Mouse (Mus musculus) 416B (cell line): ENCODE measurements at regions not wholly inside any gene's neighbourhood (a gene's known extent, or its start where the extent isn't known, plus 50 kb on each side); places are given as distances from the start of the nearest gene placed in this dataset.
"Not testable (repeated sequence)": the region's sequence is repeated elsewhere in the genome, so short reads cannot be mapped to it uniquely, and the experiment has no call there.

Experiments used
- DNase-seq: peaks from one replicate; pipeline ENCODE4 v3.0.0; 2011; ENCODE audit warnings: low read depth

DNA sequence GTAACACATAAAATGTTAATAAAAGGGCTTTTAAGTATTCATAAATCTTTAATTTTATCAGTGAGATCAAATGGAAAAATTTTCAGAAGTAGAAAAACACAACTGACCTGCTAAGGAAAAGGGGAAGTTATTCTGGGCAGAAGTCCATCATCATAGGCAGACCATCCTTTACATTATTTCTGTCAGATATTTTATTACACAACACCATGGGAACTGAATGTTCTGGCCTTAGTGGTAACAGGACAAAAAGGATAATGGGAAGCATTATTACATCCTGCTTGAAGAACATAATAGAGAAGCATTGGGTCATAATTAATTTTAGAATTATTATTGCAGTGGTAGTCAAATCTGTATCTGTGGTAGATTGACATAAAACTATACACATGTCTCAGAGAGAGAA lies 603.5 kb upstream of the Gje1 start:
- peak; percentile 44 for DNase-seq

DNA sequence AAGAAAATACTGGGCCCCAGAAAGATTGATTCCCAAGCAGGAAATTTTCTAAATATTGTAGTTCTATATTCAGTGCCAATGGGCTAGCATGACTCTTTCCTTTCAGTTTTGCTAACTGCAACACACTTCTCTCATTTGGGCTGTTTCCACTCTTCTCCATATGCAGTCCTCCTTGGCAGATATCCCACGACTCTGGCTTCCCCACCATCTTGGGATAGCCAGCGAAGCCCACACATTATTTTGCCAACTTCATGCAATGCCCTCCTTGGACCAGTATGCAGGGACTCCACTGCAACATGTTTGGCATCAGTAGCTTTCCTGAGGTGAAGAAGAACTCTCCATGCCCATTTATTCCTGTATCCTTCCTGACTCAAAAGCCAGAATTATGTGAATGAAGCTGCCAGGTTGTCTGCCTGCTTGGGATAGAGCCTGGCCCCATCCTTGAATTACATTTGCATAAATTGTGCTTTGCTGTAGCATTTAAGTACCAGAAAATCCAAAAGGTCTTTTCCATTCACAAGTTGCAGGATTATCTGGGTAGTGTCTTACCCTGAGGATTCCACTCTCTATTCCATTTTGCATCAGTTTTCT lies 599.1 kb upstream of the Gje1 start:
- no peak for DNase-seq

DNA sequence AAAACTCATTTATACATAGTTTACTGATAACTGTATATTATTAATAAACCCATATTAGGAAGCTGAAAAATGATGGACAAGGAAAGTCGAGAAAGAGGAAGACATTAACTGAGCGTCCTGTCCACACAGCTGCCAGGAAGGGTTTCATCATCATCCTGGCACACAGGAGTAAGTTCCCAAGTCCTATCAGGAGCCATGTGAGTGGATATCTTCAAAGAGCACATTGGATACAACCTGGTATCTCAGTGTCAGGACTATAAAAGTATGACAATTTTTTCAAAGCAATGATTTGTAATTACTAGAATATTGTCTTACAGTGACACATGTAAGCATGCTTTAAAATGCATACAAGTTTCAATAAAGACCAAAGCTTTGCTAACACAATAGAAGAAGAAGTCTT lies 592.6 kb upstream of the Gje1 start:
- DNase-seq, result no peak

DNA sequence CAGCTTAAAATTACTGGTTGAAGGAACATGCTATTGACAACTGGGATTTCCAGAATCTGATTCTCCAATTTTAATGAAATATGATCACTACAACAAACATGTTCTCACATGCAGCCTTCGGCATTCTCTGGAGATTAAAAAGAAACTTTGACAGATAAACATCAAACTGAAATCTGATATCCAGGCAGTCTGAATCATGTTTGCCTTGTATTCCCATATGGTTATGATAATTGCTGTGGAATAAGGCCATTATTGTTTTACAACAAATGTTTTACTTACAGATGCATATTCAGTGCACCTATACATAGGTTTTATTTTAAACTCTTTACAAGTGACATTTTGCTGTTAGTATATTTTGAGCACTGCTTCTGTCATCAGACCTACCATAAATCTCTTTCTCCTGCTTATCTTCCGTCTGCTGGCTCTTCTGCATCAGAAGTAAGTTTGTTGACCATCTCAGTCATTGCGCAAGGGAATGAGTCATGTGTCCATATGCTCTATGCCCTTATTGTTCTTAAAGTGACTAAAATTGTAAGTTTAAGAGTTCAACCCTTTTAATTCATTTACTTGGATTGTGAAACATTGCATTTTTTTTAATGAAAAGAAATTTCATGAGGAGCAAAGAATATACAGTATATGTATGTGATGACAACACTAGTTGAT lies 587.9 kb upstream of the Gje1 start:
- DNase-seq, result peak; percentile 95

DNA sequence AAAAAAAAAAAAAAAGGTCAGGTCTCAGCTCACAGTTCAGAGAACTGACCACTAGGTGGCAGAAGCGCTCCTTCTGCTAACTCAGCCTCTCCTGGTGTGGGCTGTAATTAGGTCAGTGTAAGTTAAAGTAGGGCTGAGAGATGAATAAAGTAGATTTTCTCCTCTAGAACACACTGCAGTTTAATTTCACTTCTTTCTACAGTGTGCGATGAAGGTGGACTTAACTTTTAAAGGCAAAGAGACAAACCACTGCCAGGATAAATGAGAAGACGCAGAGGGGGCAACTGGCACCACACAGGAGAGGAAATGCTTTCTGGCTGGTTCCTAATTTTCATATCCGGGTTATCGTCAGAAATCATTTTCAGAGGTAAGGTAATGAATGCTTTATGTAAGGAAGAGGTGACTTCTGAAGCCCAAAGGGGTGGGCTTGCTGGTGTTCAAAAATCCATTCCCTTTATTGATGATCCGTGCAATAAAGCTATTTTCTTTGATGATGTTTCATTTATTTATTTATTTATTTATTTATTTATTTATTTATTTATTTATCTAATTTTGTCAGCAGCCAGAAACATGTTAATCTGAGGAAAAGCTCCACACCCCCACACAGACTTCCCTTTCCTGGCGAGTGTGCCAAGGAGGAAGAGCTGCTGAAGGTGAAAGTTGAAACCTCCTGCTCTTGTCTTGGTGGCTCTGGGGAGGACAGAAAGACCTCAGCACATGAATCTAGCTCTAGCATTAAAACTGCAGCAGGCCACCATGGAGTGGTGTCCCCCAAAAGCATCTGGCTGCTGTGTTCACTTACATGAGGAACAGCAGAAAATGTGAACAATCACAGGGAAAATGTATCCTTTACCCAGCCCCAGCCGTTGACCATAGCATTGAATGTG lies 582.4 kb upstream of the Gje1 start:
- peak; percentile 92 for DNase-seq

DNA sequence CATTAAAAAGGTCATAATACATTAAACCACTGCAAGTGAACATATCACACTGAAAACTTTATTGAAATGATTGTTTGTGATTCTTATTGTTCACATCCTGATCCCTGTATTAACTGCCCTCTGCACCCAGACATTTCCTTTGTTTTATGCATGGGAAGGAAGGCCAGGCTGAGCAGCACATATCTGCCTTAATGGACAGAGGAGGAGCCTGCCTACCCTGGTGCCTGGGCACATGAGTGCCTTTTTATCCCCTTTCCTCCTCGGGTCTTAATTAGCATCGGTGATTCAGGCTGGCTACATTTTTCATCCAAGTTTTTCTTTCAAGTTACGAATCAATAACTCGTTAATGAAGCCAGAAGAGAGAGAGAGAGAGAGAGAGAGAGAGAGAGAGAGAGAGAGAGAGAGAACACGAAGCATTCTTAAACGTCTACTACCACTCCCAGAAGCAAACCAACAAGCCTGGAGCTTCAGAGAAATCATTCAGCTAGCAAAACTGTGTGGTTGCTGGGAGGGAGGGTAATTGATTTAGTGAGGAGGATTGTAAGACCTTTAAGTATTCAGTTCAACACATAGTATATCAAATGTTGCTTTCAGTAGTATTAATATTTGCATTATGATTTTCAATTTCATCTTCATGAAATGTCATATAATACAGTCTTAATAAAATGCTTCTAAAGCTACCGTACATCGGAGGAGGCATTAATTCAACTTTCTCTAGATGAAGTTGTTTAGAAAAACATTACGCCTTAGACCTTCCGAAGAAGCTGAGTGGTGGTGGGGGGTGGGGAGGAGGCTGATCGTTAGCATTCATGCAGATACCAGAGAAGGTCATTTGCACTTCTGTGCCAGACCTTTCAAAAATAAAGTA lies 581.6 kb upstream of the Gje1 start:
- DNase-seq, result no peak

DNA sequence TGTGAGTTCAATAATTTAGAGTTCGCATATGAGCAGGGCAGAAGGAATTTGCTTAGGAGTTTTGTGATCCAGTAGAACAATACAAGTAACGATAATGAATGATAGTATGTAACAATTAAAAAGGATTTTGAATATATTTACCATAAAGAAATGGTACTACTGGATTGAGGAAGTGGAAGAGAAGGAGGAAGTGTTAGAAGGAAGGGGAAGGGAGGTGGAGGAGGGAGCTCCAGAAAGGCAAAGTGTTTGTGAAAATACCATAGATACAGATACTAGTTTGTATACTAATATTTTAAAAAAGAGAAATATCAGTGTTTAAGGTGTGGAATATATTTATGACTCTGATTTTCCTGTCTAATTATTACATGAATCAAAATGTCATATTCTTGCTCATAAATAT lies 579.2 kb upstream of the Gje1 start:
- DNase-seq, result no peak

DNA sequence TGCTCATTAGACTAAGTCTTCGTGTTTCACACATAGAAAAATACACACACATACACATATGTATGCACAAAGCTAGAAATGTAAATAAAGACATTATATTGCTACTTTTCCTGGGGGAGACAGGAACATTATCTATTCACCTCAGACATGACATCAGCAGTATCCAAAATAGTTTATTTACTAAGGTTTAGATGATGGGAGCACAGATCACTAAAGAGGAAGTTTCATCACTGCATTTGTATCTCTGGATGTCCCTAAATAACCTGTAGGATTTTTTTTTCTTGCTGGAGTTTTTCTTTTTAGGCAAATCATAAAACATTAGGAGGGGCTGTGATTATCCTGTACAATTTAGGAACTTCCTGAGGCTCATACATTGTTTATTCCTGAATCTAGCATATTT lies 576.1 kb upstream of the Gje1 start:
- DNase-seq, result no peak

DNA sequence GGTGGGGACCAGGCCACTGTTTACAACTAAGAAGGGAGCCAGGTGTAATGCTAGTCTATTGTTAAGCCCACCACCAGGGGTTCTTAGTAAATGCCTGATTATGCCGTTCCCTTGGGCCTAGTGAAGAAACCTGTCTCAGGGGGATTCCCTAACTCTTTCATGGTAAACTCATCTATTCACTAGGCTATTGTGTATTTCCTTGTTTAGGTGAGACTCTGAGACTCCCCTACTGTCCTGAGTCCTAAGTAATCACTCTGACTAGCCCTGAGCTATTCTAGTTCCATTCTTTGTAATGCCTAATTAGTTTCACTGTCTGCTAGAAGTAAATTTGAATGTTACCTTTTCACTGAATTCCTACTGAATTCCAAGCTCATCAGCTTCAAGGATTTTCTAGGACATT lies 545.3 kb upstream of the Gje1 start:
- not testable (repeated sequence) for DNase-seq

DNA sequence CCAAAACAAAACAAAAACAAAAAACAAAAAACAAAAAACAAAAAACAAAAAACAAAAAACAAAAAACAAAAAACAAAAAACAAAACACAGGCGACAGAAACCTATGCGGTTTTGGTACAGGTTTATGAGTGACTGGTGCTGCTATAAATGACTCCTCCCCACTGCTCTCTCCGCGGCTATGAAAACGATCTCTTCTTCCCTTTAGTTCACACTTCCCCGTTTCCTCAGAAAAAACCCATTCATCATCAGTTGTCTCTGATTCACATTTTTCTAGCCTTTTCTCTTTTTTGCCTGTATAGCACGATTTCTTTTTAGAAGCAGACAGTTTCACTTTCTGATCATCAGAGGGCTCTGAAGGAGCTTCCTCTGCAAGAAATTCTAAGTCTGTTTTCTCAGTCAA lies 544.3 kb upstream of the Gje1 start:
- DNase-seq, result not testable (repeated sequence)

DNA sequence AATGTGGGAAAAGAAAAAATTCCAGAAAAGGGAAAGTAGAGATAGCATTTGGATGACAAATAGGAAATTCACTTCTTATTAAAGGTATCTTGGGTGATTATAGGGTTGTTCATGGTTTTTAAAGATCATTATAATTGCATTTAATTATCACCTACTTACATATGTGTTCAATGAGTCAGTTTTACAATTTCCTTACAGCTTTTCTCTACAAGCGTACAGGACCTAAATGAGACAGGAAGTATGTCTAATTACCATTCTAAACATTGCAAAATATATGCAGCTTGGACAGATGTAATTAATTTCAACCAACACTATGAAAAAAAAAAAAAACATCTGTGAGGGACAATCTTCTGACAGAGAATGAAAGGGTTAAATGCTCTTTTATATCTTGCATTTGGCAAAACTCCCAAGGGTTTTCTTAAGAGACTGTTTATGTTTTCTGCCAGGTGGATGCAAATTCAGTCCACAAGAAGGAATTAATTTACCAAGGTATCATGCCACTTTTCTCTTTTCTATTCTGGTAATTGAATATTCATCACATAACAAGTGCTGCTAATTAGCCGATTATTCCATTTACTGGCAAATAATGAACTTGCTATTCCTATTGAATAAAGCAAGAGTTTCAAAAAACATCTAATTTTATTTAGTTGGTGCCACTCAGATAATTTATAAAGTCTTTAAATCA lies 531.5 kb upstream of the Gje1 start:
- DNase-seq, result no peak

DNA sequence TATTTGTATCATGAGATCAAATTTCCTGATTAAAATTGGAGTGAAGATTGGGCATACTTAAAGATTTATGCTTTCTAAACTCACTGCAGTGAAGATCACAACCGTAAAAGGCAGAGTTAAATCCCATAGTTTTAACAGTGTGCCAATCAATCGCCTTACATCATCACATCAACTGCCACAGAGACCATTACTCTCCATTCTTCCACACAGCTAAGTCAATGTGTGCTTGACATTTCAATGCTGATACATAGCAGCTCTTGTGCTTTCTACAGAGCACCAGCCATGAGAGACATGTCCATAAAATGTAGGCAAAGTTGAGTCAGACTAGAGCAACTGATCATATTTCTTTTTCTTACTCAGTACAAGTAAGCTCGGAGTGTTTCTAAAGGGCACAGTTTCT lies 530.9 kb upstream of the Gje1 start:
- DNase-seq, result no peak

DNA sequence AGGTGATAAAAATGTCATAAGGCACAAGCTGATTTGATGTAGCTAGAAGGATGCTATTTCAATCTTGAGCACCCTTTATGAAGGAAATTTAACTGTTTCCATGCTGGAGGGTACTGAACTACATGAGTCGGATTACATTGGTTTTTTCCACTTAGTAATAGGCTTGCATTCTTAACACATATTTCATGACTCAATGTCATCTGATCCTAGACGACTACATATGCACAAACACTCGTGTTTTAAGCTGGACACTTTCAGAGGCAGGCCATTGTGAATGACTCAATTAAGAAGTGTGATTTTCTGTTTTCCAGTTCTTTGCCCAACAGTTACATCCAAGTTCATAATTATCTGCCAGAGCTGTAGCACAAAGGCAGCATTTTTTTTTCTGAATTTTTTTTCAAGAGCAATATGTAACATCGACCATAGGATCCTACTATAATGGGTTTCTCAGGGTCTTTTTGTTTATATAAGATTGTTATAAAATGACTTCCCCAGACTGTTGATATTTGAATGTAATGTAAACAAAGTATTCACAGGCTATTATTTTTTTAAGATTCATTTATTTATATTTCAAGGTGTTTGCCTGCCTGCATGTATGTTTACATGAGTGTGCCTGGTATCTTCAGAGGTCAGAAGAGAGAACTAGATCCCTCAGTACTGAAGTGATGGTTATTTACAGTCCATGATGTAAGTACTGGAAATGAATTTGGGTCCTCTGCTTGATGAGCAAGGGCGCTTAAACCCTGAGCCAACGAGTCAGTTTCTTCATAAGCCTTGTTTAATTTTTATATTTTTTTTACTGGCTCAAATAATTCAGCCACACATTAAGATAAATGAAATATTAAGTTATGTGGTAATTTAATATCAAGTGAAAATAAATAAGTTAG lies 526.6 kb upstream of the Gje1 start:
- peak; percentile 21 for DNase-seq

DNA sequence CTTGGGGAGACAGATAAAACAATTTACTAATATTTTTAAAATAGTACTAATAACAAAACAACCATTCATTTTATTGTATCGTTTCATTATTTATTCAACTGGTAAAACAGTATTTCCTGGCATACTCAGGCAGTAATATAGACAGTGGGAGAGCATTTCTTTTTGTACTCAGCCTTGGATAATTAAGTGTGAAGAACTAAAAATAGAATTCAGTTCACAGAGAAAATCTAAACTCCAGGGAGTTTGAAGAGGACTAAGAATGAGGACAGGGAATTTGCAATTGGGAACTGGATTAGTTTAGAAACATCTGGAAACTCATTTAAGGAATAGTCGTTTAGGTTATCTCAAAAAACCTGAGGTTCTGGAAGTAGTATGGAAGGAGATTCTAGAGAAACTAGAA lies 525.4 kb upstream of the Gje1 start:
- DNase-seq, result no peak

DNA sequence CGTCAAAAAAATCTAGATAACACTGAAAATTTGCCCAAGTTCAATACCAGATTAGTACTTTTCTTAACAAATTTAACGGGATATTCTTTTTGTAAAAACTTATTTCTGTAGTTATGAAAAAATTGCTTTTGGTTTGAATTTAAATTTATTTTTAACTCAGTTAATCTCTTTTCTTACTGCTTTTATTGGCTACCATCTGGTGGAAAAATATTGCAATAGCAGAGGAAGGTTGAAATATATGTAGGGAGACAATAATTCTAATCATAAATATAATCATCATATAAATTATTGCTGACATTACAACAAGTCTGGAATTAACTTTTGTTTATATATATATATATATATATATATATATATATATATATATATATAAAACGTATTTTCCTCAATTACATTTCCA lies 500.9 kb upstream of the Gje1 start:
- DNase-seq, result no peak

DNA sequence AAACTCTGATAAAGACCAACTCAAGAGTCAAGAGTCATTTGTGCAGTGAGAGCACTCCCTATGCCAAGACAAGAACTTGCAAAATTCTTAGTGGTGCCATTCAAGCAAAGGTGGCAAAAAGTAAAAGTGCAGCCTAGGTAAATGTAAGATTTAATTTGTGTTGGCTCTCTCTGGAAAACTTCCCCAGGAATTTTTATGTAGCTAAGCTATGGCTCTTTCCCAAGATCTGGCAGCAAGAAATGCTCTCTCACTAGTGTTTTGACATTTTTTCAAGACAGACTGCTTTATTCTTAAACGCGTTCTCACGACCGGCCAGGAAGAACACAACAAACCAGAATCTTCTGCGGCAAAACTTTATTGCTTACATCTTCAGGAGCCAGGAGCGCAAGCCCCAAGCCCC lies 461.6 kb upstream of the Gje1 start:
- no peak for DNase-seq

DNA sequence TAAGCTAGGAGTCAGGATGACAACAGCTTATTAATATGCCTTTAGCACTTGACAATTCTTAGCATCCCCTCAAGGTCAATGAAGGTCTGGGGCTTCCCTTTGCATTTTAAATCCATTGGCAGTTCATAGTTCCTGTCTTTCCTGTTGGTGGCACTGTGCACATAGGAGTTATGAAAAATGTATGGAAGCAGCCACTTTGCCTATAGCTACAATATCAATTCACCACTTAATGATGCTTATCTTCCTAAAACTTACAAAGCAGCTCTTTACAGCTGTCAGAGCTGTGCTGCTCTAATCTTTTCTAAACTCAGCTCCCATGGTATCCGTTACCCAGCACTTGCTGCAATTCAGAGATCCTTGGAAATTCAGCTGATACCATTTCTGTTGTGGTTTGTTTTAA lies 456.4 kb upstream of the Gje1 start:
- DNase-seq, result peak; percentile 61

DNA sequence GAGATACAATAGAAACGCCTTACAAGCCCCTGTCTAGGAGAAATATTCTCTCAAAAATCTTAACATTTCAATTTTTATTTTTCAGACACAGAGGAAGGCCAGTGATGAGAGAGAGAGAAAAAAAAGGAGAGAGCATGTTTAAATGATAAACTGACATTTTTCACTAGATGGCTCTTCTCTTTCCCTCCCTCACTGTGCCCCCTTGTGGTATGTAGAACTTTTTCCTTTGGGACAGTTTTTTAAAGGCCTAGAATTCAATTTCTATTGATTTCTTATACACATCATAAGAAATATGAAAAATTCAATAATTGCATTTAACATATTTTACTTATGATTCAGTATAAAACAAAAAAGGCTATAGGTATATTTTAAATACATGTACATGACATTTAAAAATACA lies 454.5 kb upstream of the Gje1 start:
- DNase-seq, result peak; percentile 25

DNA sequence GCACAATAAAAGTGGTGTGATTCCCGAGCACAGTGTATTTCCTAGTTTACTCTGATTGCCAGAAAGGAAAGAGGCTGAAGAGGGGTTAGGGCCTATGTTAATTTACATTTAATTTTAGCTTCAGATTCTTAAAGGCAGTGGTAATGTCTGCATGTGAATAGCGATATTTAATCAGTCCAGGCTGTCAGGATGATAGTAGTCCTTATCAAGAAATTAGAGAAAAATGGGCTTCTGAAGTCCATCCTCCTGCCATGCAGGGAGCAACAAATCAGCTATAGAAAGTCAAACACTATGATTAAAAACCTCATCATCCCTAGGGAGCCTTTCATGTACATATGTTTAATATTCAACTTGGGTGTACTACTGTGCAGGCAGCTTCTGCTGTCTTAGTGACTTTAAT lies 422.7 kb upstream of the Gje1 start:
- no peak for DNase-seq
